Mouse (Mus musculus) MEL-GATA-1-ER (cell line): ENCODE results near the gene Mocs1.

Source experiments
- DNase-seq: peaks from one replicate; pipeline ENCODE4 v3.0.0-alpha.2; 2012; ENCODE audit warnings: low read depth; ENCODE audit errors: extremely low read depth

The Mocs1 gene

DNA sequence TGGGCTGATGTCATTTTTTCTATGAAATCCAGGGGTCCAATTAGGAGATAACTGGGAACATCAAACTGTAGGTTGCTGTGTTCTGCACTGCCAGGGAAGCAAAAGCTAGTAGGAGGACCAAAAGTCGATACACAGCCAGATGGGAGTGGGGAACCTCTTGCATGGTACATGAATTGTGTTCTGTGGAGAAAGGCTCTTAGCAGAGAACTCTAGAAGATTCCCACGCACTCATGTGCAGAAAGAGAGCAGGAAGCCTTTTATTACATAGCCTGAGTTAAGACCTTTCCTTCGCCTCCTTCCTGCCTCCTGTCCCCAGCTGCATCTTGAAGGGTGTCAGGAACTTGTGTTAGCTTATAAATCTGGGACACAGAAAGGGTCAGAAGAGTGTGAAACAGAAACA is 53.7 kb downstream of the Mocs1 start:
- no peak for DNase-seq

DNA sequence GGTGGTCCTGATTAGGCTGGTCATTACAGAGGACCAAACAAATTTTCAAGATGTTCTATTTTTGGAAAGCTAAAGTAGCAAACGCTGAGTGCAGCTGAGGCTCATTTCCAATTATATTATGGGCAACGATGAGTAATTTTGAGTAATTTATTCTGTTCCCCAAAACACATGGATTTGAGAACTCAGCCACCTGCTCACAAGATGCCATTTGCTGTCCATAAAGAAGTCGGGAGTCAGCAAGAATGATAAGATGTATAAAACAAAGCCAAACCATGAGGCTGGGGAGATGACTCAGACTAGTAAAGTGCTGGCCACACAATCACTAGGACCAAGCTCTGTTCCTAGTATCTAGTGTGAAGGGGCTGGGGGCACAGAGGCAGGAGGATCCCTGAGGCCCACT is 56.3 kb downstream of the Mocs1 start:
- no peak for DNase-seq

DNA sequence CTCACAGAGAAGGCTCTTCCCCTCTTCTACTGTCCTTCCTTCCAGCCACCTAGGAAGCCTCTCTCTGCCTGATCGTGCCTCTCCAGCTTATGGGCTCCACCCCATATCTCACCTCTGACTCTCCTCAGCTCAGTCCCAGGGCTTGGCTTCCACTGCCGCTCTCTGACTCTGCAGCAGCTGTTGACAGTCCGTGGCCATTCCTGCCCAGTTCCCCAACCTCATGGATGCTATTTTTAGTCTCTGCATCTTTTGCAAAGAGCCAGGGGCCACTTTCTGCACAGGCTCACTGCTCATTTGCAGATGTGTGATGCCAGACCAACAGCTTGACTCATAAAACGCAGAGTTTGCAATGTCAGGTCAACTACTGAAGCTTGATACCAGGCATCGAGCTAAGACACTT is 60.9 kb downstream of the Mocs1 start:
- DNase-seq = no peak

DNA sequence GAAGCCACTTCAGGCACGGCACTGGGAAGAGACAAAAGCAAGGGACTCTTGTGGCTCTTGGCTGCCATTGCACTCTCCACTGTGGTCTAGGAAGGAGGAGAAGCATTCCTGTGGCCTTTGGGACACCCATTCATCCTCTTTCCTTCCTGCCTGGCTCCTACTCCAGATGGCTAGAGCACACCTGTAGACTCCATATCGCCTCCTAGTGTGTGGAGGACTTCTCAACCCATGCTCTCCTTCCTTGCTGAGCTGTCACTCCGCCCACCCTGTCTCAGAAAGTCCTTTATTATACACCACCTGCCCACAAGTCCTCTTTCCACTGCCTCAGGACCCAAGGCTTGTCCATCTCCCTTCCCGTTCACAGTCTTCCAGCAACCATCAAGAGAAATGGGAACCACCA is 65.1 kb downstream of the Mocs1 start:
- DNase-seq = no peak

DNA sequence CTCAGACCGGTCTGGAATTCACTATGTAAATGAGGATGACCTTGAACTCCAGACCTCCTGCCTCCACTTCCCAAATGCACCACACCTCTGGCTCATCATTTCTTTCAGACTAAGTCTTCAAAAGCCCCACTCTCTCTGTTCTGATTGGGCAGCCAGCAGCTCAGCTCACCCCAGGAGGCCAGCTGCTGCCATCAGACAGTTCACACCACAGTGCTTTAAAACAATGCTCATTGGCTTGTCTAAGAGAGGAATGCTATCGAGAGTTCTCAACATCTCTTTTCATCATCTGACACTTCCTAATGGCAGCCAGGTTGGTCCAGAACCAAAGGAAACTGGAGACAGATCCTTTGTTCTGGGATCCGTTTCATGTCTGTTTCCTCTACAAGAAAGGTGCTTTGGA is 70.0 kb downstream of the Mocs1 start:
- DNase-seq = no peak

DNA sequence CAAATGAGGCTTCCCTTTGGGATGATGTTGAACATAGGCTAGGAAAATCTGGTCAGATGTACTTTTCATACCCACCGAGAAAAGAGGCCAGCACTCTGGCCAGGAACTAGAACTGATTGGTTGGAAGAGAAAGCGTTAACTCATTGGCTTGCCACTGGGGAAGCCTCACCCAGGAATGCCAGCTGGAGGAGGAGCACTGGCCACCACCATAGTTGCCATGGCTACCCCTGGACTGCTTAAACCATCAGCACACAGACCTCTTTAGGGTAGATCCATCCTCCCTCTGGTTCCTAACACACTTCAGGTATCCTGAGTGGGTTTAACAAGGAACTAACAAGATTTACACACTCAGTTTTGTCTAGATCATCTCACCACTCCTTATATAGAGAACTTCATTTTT is 71.5 kb downstream of the Mocs1 start:
- DNase-seq = no peak

DNA sequence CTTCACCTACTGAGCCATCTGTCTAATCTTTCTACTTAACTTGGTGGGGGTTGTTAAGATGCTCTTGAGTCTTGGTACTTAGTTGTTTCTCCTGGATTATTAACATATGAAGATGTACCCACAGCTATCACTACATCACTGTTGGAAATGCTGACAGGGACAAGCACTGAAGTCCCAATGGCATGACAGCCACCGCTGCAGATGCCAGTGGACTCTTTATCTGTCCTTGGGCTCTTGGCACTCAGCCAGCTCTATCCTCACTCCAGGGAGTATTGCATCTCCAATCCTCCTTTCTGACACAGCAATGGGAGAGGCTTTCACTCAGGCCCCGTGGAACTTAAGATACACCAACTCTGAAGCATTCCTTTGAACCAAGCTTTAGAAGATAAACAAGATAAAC is 72.1 kb downstream of the Mocs1 start:
- no peak for DNase-seq

DNA sequence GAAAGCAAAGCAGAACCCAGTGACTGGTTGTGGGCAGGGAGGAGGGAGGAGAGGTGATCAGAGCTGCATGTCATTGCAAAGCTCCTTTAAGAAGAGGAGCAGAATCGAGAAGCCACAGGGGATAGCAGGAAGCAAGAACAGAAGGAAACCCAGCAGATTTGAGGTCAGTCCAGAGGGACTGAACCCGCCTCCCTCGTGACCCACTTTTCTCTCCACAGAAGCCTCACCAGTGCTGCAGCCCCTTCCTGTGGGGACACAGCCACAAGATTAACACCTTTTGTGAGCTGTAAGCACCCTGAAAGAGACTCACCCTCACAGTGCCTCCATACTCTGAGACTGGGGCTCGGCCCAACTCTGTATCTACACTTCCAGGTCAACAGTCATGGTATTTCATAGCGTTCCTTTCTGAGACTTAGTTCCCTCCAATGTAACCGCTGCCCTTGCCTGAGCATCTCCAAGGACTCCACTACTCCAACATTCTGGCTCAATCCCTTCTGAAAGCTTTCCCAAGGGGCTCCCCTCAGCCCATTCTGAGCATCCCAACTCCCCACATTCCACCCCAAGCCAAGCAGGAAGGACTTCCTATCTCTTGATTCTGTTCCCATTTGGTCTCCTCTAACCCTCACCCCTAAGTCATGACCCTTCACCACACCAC is 75.2 kb downstream of the Mocs1 start:
- DNase-seq = no peak
